Mouse (Mus musculus) ES-Bruce4 (cell line): ENCODE measurements around the gene Cuta.

Source experiments
- CTCF ChIP-seq: IDR thresholded peaks from one replicate; pipeline ENCODE4 v1.8.1; 2011; ENCODE audit warnings: low read depth, low read length
- EP300 ChIP-seq: IDR thresholded peaks from 2 replicates; pipeline ENCODE4 v1.6.1; 2011; ENCODE audit warnings: low read depth, low read length; ENCODE audit not compliant: insufficient read depth
- POLR2A ChIP-seq: IDR thresholded peaks from one replicate; pipeline ENCODE4 v1.8.1; 2011; ENCODE audit warnings: low read length; ENCODE audit not compliant: insufficient read depth

DNA sequence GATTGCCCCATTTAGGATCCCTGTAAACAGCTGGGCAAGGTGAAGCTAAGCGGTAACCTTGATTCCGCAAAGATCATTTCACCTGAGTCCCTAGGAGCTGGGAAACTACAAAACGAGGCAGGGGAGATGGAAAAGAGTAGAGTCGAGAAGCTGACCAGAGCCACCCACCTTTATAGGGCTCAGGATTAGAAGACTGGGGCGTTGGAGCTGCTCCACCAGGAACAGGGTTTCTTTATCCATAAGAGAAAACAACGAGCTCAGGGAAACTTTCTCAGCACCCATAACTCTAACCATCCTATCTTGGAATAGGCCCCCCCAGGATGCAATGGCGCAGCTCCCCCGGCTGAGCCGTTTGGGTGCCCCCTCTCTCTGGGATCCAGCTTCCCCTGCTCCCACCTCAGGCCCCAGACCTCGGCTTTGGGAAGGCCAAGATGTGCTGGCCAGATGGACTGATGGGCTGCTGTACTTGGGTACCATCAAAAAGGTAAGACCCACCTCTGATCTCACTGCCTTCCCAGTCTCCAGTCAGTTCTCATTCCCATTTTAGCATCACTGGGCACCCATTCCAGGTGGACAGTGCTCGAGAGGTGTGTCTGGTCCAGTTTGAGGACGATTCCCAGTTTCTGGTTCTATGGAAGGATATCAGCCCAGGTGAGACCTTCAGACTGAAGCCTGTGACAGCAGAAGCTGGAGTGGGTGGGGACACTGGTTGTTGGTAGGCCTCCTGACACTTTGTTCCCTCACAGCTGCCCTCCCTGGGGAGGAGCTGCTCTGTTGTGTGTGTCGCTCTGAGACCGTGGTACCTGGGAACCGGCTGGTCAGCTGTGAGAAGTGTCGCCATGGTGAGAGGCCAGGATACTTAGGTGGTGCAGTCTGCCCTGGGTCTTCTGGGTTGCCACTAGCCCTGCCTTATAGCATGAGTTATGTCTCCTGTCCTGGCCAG lies 5.2 kb downstream of the Cuta start:
- TF ChIP-seq EP300, result no peak
- no peak for TF ChIP-seq CTCF
- no peak for TF ChIP-seq POLR2A
